Comparison of ENCODE assay signal across 19 mouse cellular contexts in the genomic region with DNA sequence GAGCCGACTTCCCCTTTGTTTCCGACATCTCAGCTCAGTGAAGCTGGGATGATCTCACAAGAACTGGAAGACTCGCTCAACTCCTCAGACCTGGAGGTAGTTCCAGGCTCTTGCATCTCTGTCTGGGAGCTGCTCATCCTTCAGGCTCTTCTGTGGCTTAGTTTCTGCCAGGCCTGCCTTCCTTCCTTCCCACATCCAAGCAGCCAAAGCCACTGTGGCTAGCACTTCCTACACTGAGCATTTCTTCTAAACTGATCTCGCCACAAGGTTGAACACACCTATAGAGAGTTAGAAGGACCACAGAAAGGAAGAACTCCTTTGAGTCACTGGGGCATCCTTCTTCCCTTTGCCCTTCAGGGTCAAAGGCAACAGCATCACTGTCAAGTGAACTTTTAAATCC. TPM values are rescaled to one million over a fixed set of nuclear protein-coding genes. Genes with fewer than 3 reads are reported as not detected.
A peak's percentile ranks its signal among the peaks of the same experiment; 100 is the strongest.
DNase-seq lines count a peak whose midpoint lies in the region; ATAC-seq and TF ChIP-seq lines count a peak whose summit lies in the region.
"Had no signal": no experiment of that assay in that cellular context is flagged by ENCODE, and none has a peak within 500 bp of the region (broad histone marks: within the 10 kb centered on the region; RNA-seq: fewer than 3 reads in every experiment).

No protein-coding gene starts in this region.

- no peaks in the 10 kb centered on the region for H3K36me3 ChIP-seq in forebrain, embryonic 16.5 days (ENCODE audit: control insufficient read depth, insufficient read depth)
- H3K36me3 ChIP-seq in forebrain, embryonic 14.5 days (ENCODE audit: control insufficient read depth, insufficient read depth, low read length), result peaks cover 10% of the 10 kb centered on the region; the same call in 1 of the 2 replicates
- H3K36me3 ChIP-seq in midbrain, embryonic 14.5 days (ENCODE audit: control insufficient read depth, insufficient read depth, low read length), result peaks cover 6% of the 10 kb centered on the region; the same call in 1 of the 2 replicates
- H3K36me3 ChIP-seq in midbrain, postnatal 0 days (ENCODE audit: insufficient read depth, low read length), result no peaks in the 10 kb centered on the region; the same call in 1 of the 2 replicates
- H3K36me3 ChIP-seq: embryonic facial prominence, embryonic 13.5 days; heart, embryonic 15.5 days; hindbrain, embryonic 13.5 days; intestine, embryonic 15.5 days had no signal

- H3K9ac ChIP-seq in forebrain, embryonic 16.5 days (replicated peaks; ENCODE audit: low read depth, low read length), result no peak overlapping the region
- H3K9ac ChIP-seq in forebrain, embryonic 14.5 days (ENCODE audit: low read length), result no peak overlapping the region
- no peak overlapping the region for H3K9ac ChIP-seq in midbrain, embryonic 14.5 days (replicated peaks; ENCODE audit: low read length)
- no peak overlapping the region for H3K9ac ChIP-seq in midbrain, postnatal 0 days (replicated peaks; ENCODE audit: low read length, poor library complexity, severe bottlenecking)
- H3K9ac ChIP-seq: embryonic facial prominence, embryonic 13.5 days; heart, embryonic 15.5 days; hindbrain, embryonic 13.5 days; intestine, embryonic 15.5 days had no signal

- H3K9me3 ChIP-seq in forebrain, embryonic 16.5 days (ENCODE audit: control insufficient read depth, low read length), result no peaks in the 10 kb centered on the region
- no peaks in the 10 kb centered on the region for H3K9me3 ChIP-seq in forebrain, embryonic 14.5 days (replicated peaks; ENCODE audit: control insufficient read depth, low read length)
- H3K9me3 ChIP-seq in midbrain, embryonic 14.5 days (ENCODE audit: control insufficient read depth, low read length), result no peaks in the 10 kb centered on the region
- no peaks in the 10 kb centered on the region for H3K9me3 ChIP-seq in midbrain, postnatal 0 days (ENCODE audit: low read length)
- H3K9me3 ChIP-seq: embryonic facial prominence, embryonic 13.5 days; heart, embryonic 15.5 days; hindbrain, embryonic 13.5 days; intestine, embryonic 15.5 days had no signal

- no peak for DNase-seq in forebrain, embryonic 14.5 days (ENCODE audit: low spot score)
- DNase-seq in midbrain, embryonic 14.5 days, result no peak
- no peak for DNase-seq in midbrain, postnatal 0 days (ENCODE audit: low spot score)
- DNase-seq in urinary bladder, adult 2 months (ENCODE audit: low spot score), result no peak
- DNase-seq: adrenal gland, adult 8-10 months; adrenal gland, postnatal 36 days; cerebellum, adult 11-12 months; gastrocnemius, postnatal 10 days; heart, adult 2 months; heart, postnatal 14 days had no signal

- H3K4me2 ChIP-seq in forebrain, embryonic 16.5 days (ENCODE audit: low read length), result no peak overlapping the region
- H3K4me2 ChIP-seq in forebrain, embryonic 14.5 days (ENCODE audit: low read length), result no peak overlapping the region
- H3K4me2 ChIP-seq in midbrain, embryonic 14.5 days (ENCODE audit: low read length), result no peak overlapping the region
- H3K4me2 ChIP-seq in midbrain, postnatal 0 days (ENCODE audit: low read depth, low read length, poor library complexity, severe bottlenecking), result no peak overlapping the region
- H3K4me2 ChIP-seq: embryonic facial prominence, embryonic 13.5 days; heart, embryonic 11.5 days; heart, embryonic 15.5 days; hindbrain, embryonic 13.5 days; intestine, embryonic 15.5 days had no signal

- no peak for TF ChIP-seq CTCF in midbrain, postnatal 0 days (IDR thresholded peaks at IDR 0.05)

- H3K27ac ChIP-seq in forebrain, embryonic 16.5 days (ENCODE audit: low read length), result peak overlapping the region; percentile 91
- no peak overlapping the region for H3K27ac ChIP-seq in forebrain, embryonic 14.5 days (ENCODE audit: low read depth, low read length)
- H3K27ac ChIP-seq in midbrain, embryonic 14.5 days (replicated peaks; ENCODE audit: low read depth, low read length), result 0 out of 2 replicates have a peak overlapping the region, but pooled peaks have one; percentile 15
- H3K27ac ChIP-seq in midbrain, postnatal 0 days (ENCODE audit: low read depth, low read length), result no peak overlapping the region
- H3K27ac ChIP-seq: embryonic facial prominence, embryonic 13.5 days; heart, adult 2 months; heart, embryonic 15.5 days; hindbrain, embryonic 13.5 days; hindbrain, postnatal 0 days; intestine, embryonic 15.5 days had no signal

- ATAC-seq in forebrain, embryonic 16.5 days, result no peak
- ATAC-seq in forebrain, embryonic 14.5 days, result no peak
- ATAC-seq in midbrain, embryonic 14.5 days (ENCODE audit: low FRiP score, low TSS enrichment), result no peak
- ATAC-seq in midbrain, postnatal 0 days (ENCODE audit: low FRiP score), result no peak
- ATAC-seq in megakaryocyte, adult 5-6 weeks (ENCODE audit: poor library complexity, severe bottlenecking), result 0 out of 2 replicates have a peak, but pooled peaks have one; percentile 11
- ATAC-seq in inflammation-experienced regulatory T-cells, adult 6 months, result no peak
- ATAC-seq: hindbrain, postnatal 0 days; intestine, embryonic 15.5 days had no signal

- H3K4me3 ChIP-seq in forebrain, embryonic 16.5 days (replicated peaks; ENCODE audit: low read length), result no peak overlapping the region
- no peak overlapping the region for H3K4me3 ChIP-seq in forebrain, embryonic 14.5 days (ENCODE audit: low read depth, low read length)
- no peak overlapping the region for H3K4me3 ChIP-seq in midbrain, embryonic 14.5 days (replicated peaks; ENCODE audit: low read depth, low read length)
- no peak overlapping the region for H3K4me3 ChIP-seq in midbrain, postnatal 0 days (ENCODE audit: low read depth, low read length)
- H3K4me3 ChIP-seq: embryonic facial prominence, embryonic 13.5 days; heart, adult 2 months; heart, embryonic 15.5 days; hindbrain, embryonic 13.5 days; intestine, embryonic 15.5 days had no signal

- WGBS in forebrain, embryonic 16.5 days, result 90% methylated on average over 4 of the region's 4 CpGs
- WGBS in forebrain, embryonic 14.5 days, result 92% methylated on average over 4 of the region's 4 CpGs
- WGBS in midbrain, embryonic 14.5 days, result 90% methylated on average over 4 of the region's 4 CpGs
- WGBS in midbrain, postnatal 0 days, result 93% methylated on average over 4 of the region's 4 CpGs

- no peaks in the 10 kb centered on the region for H3K27me3 ChIP-seq in forebrain, embryonic 16.5 days (replicated peaks; ENCODE audit: control insufficient read depth, insufficient read depth, low read length)
- no peaks in the 10 kb centered on the region for H3K27me3 ChIP-seq in forebrain, embryonic 14.5 days (replicated peaks; ENCODE audit: control insufficient read depth, insufficient read depth, low read length)
- H3K27me3 ChIP-seq in midbrain, embryonic 14.5 days (ENCODE audit: control insufficient read depth, insufficient read depth, low read length), result no peaks in the 10 kb centered on the region
- no peaks in the 10 kb centered on the region for H3K27me3 ChIP-seq in midbrain, postnatal 0 days (ENCODE audit: insufficient read depth, low read length)
- H3K27me3 ChIP-seq: embryonic facial prominence, embryonic 13.5 days; heart, embryonic 15.5 days; hindbrain, embryonic 13.5 days; intestine, embryonic 15.5 days had no signal

- peaks cover 21% of the 10 kb centered on the region for H3K4me1 ChIP-seq in forebrain, embryonic 16.5 days (replicated peaks; ENCODE audit: control insufficient read depth, insufficient read depth, low read length)
- peaks cover 16% of the 10 kb centered on the region for H3K4me1 ChIP-seq in forebrain, embryonic 14.5 days (ENCODE audit: control insufficient read depth, insufficient read depth, low read length)
- H3K4me1 ChIP-seq in midbrain, embryonic 14.5 days (ENCODE audit: control insufficient read depth, insufficient read depth, low read length), result peaks cover 24% of the 10 kb centered on the region
- H3K4me1 ChIP-seq in midbrain, postnatal 0 days (ENCODE audit: insufficient read depth, low read length), result no peaks in the 10 kb centered on the region
- H3K4me1 ChIP-seq: intestine, embryonic 15.5 days had no signal

RNA-seq across cellular contexts. Expression of a gene that starts 44.0 kb away (rescaled TPM):
- 43.2 and 50.9 TPM in 2 replicates for polyA plus RNA-seq in forebrain, embryonic 16.5 days (2015; fragmentation: Nextera tagmentation; extraction: Ambion mirVana)
- polyA plus RNA-seq in forebrain, embryonic 14.5 days (2014; fragmentation: Nextera tagmentation; extraction: Ambion mirVana), result 24.2 and 33.5 TPM in 2 replicates
- 26.6 and 34.2 TPM in 2 replicates for polyA plus RNA-seq in midbrain, embryonic 14.5 days (2014; fragmentation: Nextera tagmentation; extraction: Ambion mirVana)
- 26.6 and 29.8 TPM in 2 replicates for total RNA-seq in midbrain, postnatal 0 days (2014; rRNA removed)
- 11.7 and 13.6 TPM in 2 replicates for polyA plus RNA-seq in midbrain, postnatal 0 days (2015; fragmentation: Nextera tagmentation; extraction: Ambion mirVana)
- total RNA-seq in megakaryocyte, adult 5-6 weeks (2015), result 21.9 and 25.3 TPM in 2 replicates
- 8.7 and 15.9 TPM in 2 replicates for total RNA-seq in megakaryocyte, adult 5-6 weeks (2017)
- polyA plus RNA-seq in urinary bladder, adult 2 months (2012; rRNA removed), result 24.1 and 37.3 TPM in 2 replicates
- 10 to 100 TPM; 17.0 to 63.3 (median 36.8) TPM for polyA plus RNA-seq in inflammation-experienced regulatory T-cells, adult 6 months (2017; shearing (Covaris generic))

Comparison
In these comparisons a context has a peak if more than half of its experiments do, and no peak if none do; other contexts are left out.
1. H3K27ac ChIP-seq: peak in forebrain, embryonic 16.5 days (single experiment) and midbrain, embryonic 14.5 days (single experiment); none in forebrain, embryonic 14.5 days (single experiment) and midbrain, postnatal 0 days (single experiment).